Mouse (Mus musculus): Measurements from ENCODE around the gene Lgsn. TPM values are rescaled to one million over a fixed set of nuclear protein-coding genes. Genes with fewer than 3 reads are reported as not detected.

Lgsn gene
- polyA plus RNA-seq, 1 experiment: not detected

DNA sequence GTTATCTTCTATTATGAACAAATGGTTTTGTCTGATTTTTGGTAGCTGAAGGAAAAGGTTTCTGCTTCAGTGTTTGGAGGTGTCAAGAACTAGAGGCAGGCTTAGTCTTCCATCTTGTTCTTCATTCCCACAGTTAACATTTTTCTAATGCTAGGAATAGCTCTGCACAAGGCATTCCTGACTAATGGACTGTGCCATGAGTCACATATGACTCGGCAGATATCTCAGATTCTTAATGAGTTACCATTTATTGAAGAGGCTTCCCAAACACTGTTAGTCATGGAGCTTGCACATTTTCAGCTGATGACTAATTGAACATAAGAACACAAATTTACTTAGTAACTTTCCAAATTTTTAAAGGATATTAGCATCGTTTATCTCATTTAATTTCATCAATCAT, 19.3 kb upstream of the Lgsn start:
- Histone ChIP-seq H3K9me3 (ENCODE audit: control insufficient read depth, low read length) (no peaks in the 10 kb centered on the region), H3K36me3 (ENCODE audit: control insufficient read depth) (no peaks in the 10 kb centered on the region), H3K4me1 (ENCODE audit: control insufficient read depth) (no peaks in the 10 kb centered on the region), H3K4me3 (replicated peaks) (no peak overlapping the region), H3K27me3 (ENCODE audit: control insufficient read depth) (no peaks in the 10 kb centered on the region)
- TF ChIP-seq GATA1 (IDR thresholded peaks at IDR 0.05; ENCODE audit: low read length) (no peak), TAL1 (IDR thresholded peaks at IDR 0.05; ENCODE audit: low read length) (no peak)

DNA sequence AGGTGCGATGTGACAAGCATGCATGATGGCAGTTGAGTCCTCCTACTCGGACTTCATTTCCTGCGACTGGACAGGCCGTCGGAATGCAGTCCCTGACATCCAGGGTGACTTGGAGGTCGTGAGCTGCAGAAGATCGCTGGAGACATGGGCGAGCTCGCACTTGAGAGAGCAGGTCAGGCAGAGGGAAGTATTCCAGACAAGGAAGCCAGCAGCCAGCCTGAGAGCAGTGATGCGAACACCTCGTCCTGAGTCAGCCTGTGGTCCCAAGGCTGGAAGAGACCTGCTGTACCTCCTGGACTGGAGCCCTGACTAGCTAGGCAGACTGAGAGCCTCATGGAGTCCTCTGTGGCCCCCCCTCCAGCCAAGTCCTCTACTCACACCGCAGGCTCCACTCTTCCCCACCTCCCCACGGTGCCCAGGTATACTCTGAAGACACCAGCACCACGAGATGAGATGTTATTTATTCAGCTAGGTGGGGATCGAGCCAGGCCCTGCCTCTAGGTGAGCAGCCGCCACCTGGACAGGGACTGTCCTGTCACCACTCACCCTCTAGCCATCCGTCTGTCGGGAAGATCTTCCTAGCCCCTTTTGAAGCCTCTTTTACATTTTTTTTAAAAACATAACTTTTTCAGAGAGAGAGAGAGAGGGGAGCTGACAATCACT, 11.5 kb upstream of the Lgsn start:
- no peak overlapping the region for H3K4me3 ChIP-seq (replicated peaks)
- no peaks in the 10 kb centered on the region for H3K27me3 ChIP-seq (ENCODE audit: control insufficient read depth)
- H3K36me3 ChIP-seq (ENCODE audit: control insufficient read depth): no peaks in the 10 kb centered on the region
- H3K4me1 ChIP-seq (ENCODE audit: control insufficient read depth): no peaks in the 10 kb centered on the region
- no peak for TF ChIP-seq TAL1 (IDR thresholded peaks at IDR 0.05; ENCODE audit: low read length)
- TF ChIP-seq GATA1 (IDR thresholded peaks at IDR 0.05; ENCODE audit: low read length): no peak
- H3K9me3 ChIP-seq (ENCODE audit: control insufficient read depth, low read length): peaks cover 6% of the 10 kb centered on the region; the same call in 1 of the 2 replicates

- no peaks in the 10 kb centered on the region for H3K4me1 ChIP-seq (ENCODE audit: control insufficient read depth)
- peaks cover 6% of the 10 kb centered on the region; the same call in 1 of the 2 replicates for H3K9me3 ChIP-seq (ENCODE audit: control insufficient read depth, low read length)
- no peaks in the 10 kb centered on the region for H3K36me3 ChIP-seq (ENCODE audit: control insufficient read depth)
- no peaks in the 10 kb centered on the region for H3K27me3 ChIP-seq (ENCODE audit: control insufficient read depth)
- TF ChIP-seq GATA1 (IDR thresholded peaks at IDR 0.05; ENCODE audit: low read length): no peak
- TF ChIP-seq TAL1 (IDR thresholded peaks at IDR 0.05; ENCODE audit: low read length): no peak
- H3K4me3 ChIP-seq (replicated peaks): no peak overlapping the region
Observed at GRCm38 (mm10) chr1:31165326-31166121, 10.7 kb upstream of the Lgsn start.

DNA sequence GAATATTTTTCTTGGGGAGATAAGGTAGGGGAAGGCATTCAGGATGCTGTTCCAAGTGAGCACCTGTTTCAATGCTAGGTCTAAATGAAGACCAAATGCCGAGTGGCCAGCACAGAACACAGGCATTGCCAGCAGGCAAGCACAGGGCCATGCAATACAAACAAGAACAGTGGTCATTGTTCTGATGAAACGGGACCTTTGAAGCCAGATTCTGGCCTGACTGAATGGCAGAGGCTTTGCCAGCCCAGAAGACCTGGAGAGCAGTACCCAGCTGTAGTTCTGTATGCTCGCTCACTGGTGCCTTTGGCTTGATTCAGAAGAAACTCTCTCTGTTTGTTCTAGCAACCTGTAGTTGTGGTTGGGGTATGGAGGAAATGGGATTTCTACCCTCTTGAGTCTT, 800 bp upstream of the Lgsn start:
- Histone ChIP-seq H3K36me3 (ENCODE audit: control insufficient read depth) (no peaks in the 10 kb centered on the region), H3K27me3 (ENCODE audit: control insufficient read depth) (no peaks in the 10 kb centered on the region), H3K4me3 (replicated peaks) (no peak overlapping the region), H3K9me3 (ENCODE audit: control insufficient read depth, low read length) (no peaks in the 10 kb centered on the region), H3K4me1 (ENCODE audit: control insufficient read depth) (no peaks in the 10 kb centered on the region)
- TF ChIP-seq TAL1 (IDR thresholded peaks at IDR 0.05; ENCODE audit: low read length) (no peak), GATA1 (IDR thresholded peaks at IDR 0.05; ENCODE audit: low read length) (no peak)

- Histone ChIP-seq H3K9me3 (ENCODE audit: control insufficient read depth, low read length) (no peaks in the 10 kb centered on the region), H3K27me3 (ENCODE audit: control insufficient read depth) (no peaks in the 10 kb centered on the region), H3K4me1 (ENCODE audit: control insufficient read depth) (no peaks in the 10 kb centered on the region), H3K4me3 (replicated peaks) (no peak overlapping the region), H3K36me3 (ENCODE audit: control insufficient read depth) (no peaks in the 10 kb centered on the region)
- TF ChIP-seq GATA1 (IDR thresholded peaks at IDR 0.05; ENCODE audit: low read length) (no peak), TAL1 (IDR thresholded peaks at IDR 0.05; ENCODE audit: low read length) (no peak)
Observed at GRCm38 (mm10) chr1:31178264-31178663, 2.1 kb downstream of the Lgsn start.

DNA sequence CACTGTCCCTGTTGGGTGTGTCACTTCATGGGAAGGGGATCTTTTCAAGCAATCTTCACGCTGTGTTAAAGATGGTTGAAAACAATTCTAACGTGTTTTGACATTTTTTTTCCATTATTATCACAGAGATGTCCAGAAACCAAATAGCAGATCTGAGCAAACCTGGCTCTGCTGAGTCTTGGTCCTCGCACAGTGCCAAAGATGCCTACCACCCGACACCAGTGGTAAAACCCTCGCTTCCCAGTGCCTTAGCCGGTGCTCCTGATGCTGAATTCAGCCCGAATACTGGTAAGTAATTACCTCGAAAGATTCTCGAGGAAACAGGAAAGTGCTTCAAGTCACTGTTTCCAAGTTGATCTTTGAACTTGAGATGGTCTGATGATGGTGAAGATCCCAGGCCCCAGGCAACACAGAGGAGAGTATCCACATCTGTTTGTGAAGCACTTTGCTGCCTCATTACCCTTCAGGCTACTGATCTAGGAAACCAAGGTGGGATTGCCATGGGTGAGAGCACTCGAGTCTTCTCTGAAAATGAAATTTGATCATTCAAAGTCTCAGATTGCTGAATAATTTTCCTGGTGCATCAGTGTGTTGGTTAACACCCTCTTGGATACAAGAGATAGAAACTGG, 14.2 kb downstream of the Lgsn start:
- Histone ChIP-seq H3K36me3 (ENCODE audit: control insufficient read depth) (no peaks in the 10 kb centered on the region), H3K9me3 (ENCODE audit: control insufficient read depth, low read length) (peaks cover 2% of the 10 kb centered on the region; the same call in 1 of the 2 replicates), H3K4me3 (replicated peaks) (no peak overlapping the region), H3K27me3 (ENCODE audit: control insufficient read depth) (no peaks in the 10 kb centered on the region), H3K4me1 (ENCODE audit: control insufficient read depth) (no peaks in the 10 kb centered on the region)
- TF ChIP-seq TAL1 (IDR thresholded peaks at IDR 0.05; ENCODE audit: low read length): no peak
- no peak for TF ChIP-seq GATA1 (IDR thresholded peaks at IDR 0.05; ENCODE audit: low read length)

DNA sequence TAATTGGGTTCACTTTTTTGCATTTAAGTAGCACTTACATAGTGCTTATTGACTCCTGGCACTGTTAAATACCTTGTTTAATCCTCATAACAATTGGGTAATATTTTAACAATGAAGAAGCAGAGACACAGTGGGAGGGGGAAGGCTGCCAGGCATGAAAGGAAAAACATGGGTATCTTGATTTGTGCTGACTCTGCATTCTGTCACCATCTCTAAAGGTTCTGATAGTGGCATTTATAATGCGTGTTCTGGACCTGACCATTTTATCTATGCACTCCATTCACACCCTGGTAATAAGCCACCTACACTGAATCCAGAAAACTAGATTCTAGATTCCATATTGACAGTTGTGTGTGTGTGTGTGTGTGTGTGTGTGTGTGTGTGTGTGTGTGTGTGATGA, 19.4 kb downstream of the Lgsn start:
- Histone ChIP-seq H3K4me1 (ENCODE audit: control insufficient read depth) (no peaks in the 10 kb centered on the region), H3K9me3 (ENCODE audit: control insufficient read depth, low read length) (0 out of 2 replicates have a peak, but pooled peaks cover 2% of the 10 kb centered on the region), H3K36me3 (ENCODE audit: control insufficient read depth) (no peaks in the 10 kb centered on the region), H3K4me3 (replicated peaks) (no peak overlapping the region), H3K27me3 (ENCODE audit: control insufficient read depth) (no peaks in the 10 kb centered on the region)
- TF ChIP-seq GATA1 (IDR thresholded peaks at IDR 0.05; ENCODE audit: low read length) (no peak), TAL1 (IDR thresholded peaks at IDR 0.05; ENCODE audit: low read length) (no peak)

DNA sequence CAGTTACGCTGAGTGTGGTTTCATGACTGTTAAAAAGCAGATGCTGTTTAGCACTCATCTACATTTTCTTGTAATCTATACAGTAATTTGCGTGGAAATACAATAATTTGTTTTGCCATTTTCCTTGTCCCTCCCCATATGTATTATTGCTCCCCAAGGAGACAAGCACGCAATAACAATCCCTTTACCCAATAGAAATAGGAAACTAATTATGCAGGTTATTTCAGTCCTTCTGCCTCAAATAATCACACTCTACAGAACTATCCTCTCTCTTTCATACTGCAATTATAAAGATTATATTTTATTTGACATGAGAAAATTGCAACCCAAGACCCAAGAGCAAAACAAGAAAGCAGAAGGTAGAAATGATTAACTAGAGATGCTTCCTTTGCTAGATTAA, 20.8 kb downstream of the Lgsn start:
- H3K36me3 ChIP-seq (ENCODE audit: control insufficient read depth): no peaks in the 10 kb centered on the region
- TF ChIP-seq TAL1 (IDR thresholded peaks at IDR 0.05; ENCODE audit: low read length) (no peak), GATA1 (IDR thresholded peaks at IDR 0.05; ENCODE audit: low read length) (no peak)
- no peaks in the 10 kb centered on the region for H3K27me3 ChIP-seq (ENCODE audit: control insufficient read depth)
- H3K4me1 ChIP-seq (ENCODE audit: control insufficient read depth): no peaks in the 10 kb centered on the region
- H3K9me3 ChIP-seq (ENCODE audit: control insufficient read depth, low read length): 0 out of 2 replicates have a peak, but pooled peaks cover 2% of the 10 kb centered on the region
- no peak overlapping the region for H3K4me3 ChIP-seq (replicated peaks)

- Histone ChIP-seq H3K9me3 (ENCODE audit: control insufficient read depth, low read length) (peaks cover 9% of the 10 kb centered on the region), H3K4me3 (replicated peaks) (no peak overlapping the region), H3K4me1 (ENCODE audit: control insufficient read depth) (no peaks in the 10 kb centered on the region), H3K27me3 (ENCODE audit: control insufficient read depth) (no peaks in the 10 kb centered on the region), H3K36me3 (ENCODE audit: control insufficient read depth) (no peaks in the 10 kb centered on the region)
- TF ChIP-seq GATA1 (IDR thresholded peaks at IDR 0.05; ENCODE audit: low read length): no peak
- TF ChIP-seq TAL1 (IDR thresholded peaks at IDR 0.05; ENCODE audit: low read length): no peak
Observed at GRCm38 (mm10) chr1:31203771-31204170, 27.6 kb downstream of the Lgsn start.

All from erythroblast, embryonic 14.5 days (primary cell).